In genomic region chr1:23377572-23377971, GRCm38 (mm10) we compare ENCODE assay signal across 19 mouse cellular contexts. TPM values are rescaled to one million over a fixed set of nuclear protein-coding genes. Genes with fewer than 3 reads are reported as not detected.
A peak's percentile ranks its signal among the peaks of the same experiment; 100 is the strongest.
DNase-seq lines count a peak whose midpoint lies in the region; ATAC-seq and TF ChIP-seq lines count a peak whose summit lies in the region.
"Had no signal": no experiment of that assay in that cellular context is flagged by ENCODE, and none has a peak within 500 bp of the region (broad histone marks: within the 10 kb centered on the region; RNA-seq: fewer than 3 reads in every experiment).

No protein-coding gene starts in this region.

- H3K27me3 ChIP-seq in cerebellum, adult 2 months (ENCODE audit: control insufficient read depth, insufficient read depth, low read length): no peaks in the 10 kb centered on the region
- no peaks in the 10 kb centered on the region for H3K27me3 ChIP-seq in heart, embryonic 11.5 days (ENCODE audit: control insufficient read depth, insufficient read depth, low read length)
- H3K27me3 ChIP-seq: limb, embryonic 13.5 days; liver, embryonic 15.5 days; midbrain, embryonic 15.5 days had no signal

- 65% methylated on average over 13 of the region's 13 CpGs for WGBS in cerebellum, adult 2 months
- WGBS in heart, embryonic 11.5 days (ENCODE audit: insufficient replicate concordance): 64% methylated on average over 13 of the region's 13 CpGs

- H3K4me2 ChIP-seq in heart, embryonic 11.5 days: peak overlapping the region; percentile 23; the same call in 1 of the 2 replicates
- H3K4me2 ChIP-seq: limb, embryonic 13.5 days; liver, embryonic 15.5 days; midbrain, embryonic 15.5 days had no signal

- peak; percentile 87 for DNase-seq in heart, adult 11 months
- DNase-seq in heart, postnatal 36 days: no peak
- peak; percentile 37 to 66 for DNase-seq in cerebellum, adult 2 months
- peak; percentile 18 for DNase-seq in heart, postnatal 4 days
- no peak for DNase-seq in frontal cortex, postnatal 10 days (ENCODE audit: low spot score in 2 of 2)
- DNase-seq: lung, postnatal 10 days had no signal

- TF ChIP-seq POLR2A in cerebellum, adult 2 months (IDR thresholded peaks at IDR 0.05; ENCODE audit: borderline replicate concordance, insufficient read depth, low read length): no peak

- intact Hi-C loops in heart, postnatal 36 days (cut with DNase I): loop anchor here (5.0 kb wide), 1 partner anchor 115 kb away; no protein-coding TSS in a partner anchor

- H3K27ac ChIP-seq in cerebellum, adult 2 months (ENCODE audit: insufficient read depth, low read length): no peak overlapping the region
- H3K27ac ChIP-seq in heart, embryonic 11.5 days (ENCODE audit: low read depth, low read length): no peak overlapping the region
- H3K27ac ChIP-seq: embryonic facial prominence, embryonic 10.5 days; kidney, postnatal 0 days; left cerebral cortex, adult 2 months; limb, embryonic 13.5 days; liver, embryonic 15.5 days; midbrain, embryonic 15.5 days had no signal

- no peak overlapping the region for H3K9ac ChIP-seq in heart, embryonic 11.5 days (ENCODE audit: low read depth, low read length)
- H3K9ac ChIP-seq: limb, embryonic 13.5 days; liver, embryonic 15.5 days; midbrain, embryonic 15.5 days had no signal

- peak; percentile 44; the same call in 1 of the 2 replicates for ATAC-seq in heart, embryonic 11.5 days (replicated peaks; ENCODE audit: insufficient number of reproducible peaks, low FRiP score, low TSS enrichment)
- ATAC-seq in granulocyte monocyte progenitor cell, adult 5-6 weeks (replicated peaks; ENCODE audit: poor library complexity, severe bottlenecking): no peak
- ATAC-seq: forebrain, embryonic 14.5 days; hindbrain, embryonic 16.5 days; intestine, postnatal 0 days; midbrain, embryonic 15.5 days; Patski had no signal

- H3K36me3 ChIP-seq in heart, embryonic 11.5 days (ENCODE audit: control insufficient read depth, insufficient read depth, low read length): no peaks in the 10 kb centered on the region
- H3K36me3 ChIP-seq: midbrain, embryonic 15.5 days had no signal

- no peaks in the 10 kb centered on the region for H3K9me3 ChIP-seq in heart, embryonic 11.5 days (replicated peaks; ENCODE audit: control insufficient read depth, low read length)
- H3K9me3 ChIP-seq: embryonic facial prominence, embryonic 10.5 days; limb, embryonic 13.5 days; liver, embryonic 15.5 days; midbrain, embryonic 15.5 days had no signal

- TF ChIP-seq CTCF in cerebellum, adult 2 months (IDR thresholded peaks at IDR 0.05; ENCODE audit: borderline replicate concordance, insufficient read depth, low read depth, low read length): no peak

- H3K4me3 ChIP-seq in cerebellum, adult 2 months (replicated peaks; ENCODE audit: insufficient read depth, low read depth, low read length): no peak overlapping the region
- no peak overlapping the region for H3K4me3 ChIP-seq in heart, embryonic 11.5 days (ENCODE audit: low read depth, low read length)
- H3K4me3 ChIP-seq: embryonic facial prominence, embryonic 10.5 days; erythroblast, embryonic 14.5 days; left cerebral cortex, adult 2 months; limb, embryonic 13.5 days; liver, embryonic 15.5 days; midbrain, embryonic 15.5 days had no signal

- H3K4me1 ChIP-seq in cerebellum, adult 2 months (ENCODE audit: control insufficient read depth, insufficient read depth, low read length): peaks cover 3% of the 10 kb centered on the region
- peaks cover 16% of the 10 kb centered on the region; the same call in 1 of the 2 replicates for H3K4me1 ChIP-seq in heart, embryonic 11.5 days (ENCODE audit: control insufficient read depth, insufficient read depth, low read length)

RNA-seq across cellular contexts. Expression of gene Ogfrl1, which starts 20.0 kb away (rescaled TPM):
- 10 to 100 TPM; 16.9 to 17.8 TPM for total RNA-seq in heart, postnatal 36 days (2021)
- polyA plus RNA-seq in cerebellum, adult 2 months (2012; rRNA removed): 71.0 and 76.7 TPM in 2 replicates
- 13.9 and 14.5 TPM in 2 replicates for polyA plus RNA-seq in heart, embryonic 11.5 days (2014; fragmentation: Nextera tagmentation; extraction: Ambion mirVana)
- total RNA-seq in heart, postnatal 4 days (2021): 10 to 100 TPM; 13.6 to 14.1 TPM
- total RNA-seq in granulocyte monocyte progenitor cell, adult 5-6 weeks (2014; fragmentation: Nextera tagmentation): 73.6 and 80.8 TPM in 2 replicates
- 78.4 and 82.5 TPM in 2 replicates for total RNA-seq in granulocyte monocyte progenitor cell, adult 5-6 weeks (2017)

Comparison
In these comparisons a context has a peak if more than half of its experiments do, and no peak if none do; other contexts are left out.
1. DNase-seq: peak in heart, adult 11 months (single experiment), cerebellum, adult 2 months (2 of 2) and heart, postnatal 4 days (single experiment); none in heart, postnatal 36 days (0 of 2) and frontal cortex, postnatal 10 days (0 of 2).